Mouse (Mus musculus) heart, embryonic 12.5 days (tissue): Measurements from ENCODE around the gene Gxylt1. TPM values are rescaled to one million over a fixed set of nuclear protein-coding genes. Genes with fewer than 3 reads are reported as not detected.
"Not testable (repeated sequence)": the region's sequence is repeated elsewhere in the genome, so short reads cannot be mapped to it uniquely, and the experiment has no call there.

ENCODE experiments used
- ATAC-seq: fragments of 200-750 bp; cut with Nextera tagmentation; 2 replicates; pipeline ENCODE4 v1.8.0; 2017; ENCODE audit warnings: moderate TSS enrichment, moderate library complexity; ENCODE audit not compliant: insufficient number of reproducible peaks, low FRiP score
- H3K27ac ChIP-seq: fragments of 300-500 bp; sonication (generic); 2 replicates; pipeline ENCODE4 v1.5.1; 2016; ENCODE audit warnings: mild to moderate bottlenecking, moderate library complexity; ENCODE audit not compliant: poor library complexity, severe bottlenecking
- H3K27me3 ChIP-seq: fragments of 300-500 bp; sonication (generic); replicated peaks from 2 replicates; pipeline ENCODE4 v1.6.1; 2016; ENCODE audit warnings: mild to moderate bottlenecking, moderate library complexity
- H3K36me3 ChIP-seq: fragments of 300-500 bp; sonication (generic); 2 replicates; pipeline ENCODE4 v1.6.1; 2016; ENCODE audit warnings: mild to moderate bottlenecking, moderate library complexity
- H3K4me1 ChIP-seq: fragments of 300-500 bp; sonication (generic); replicated peaks from 2 replicates; pipeline ENCODE4 v1.6.1; 2016; ENCODE audit warnings: mild to moderate bottlenecking
- H3K4me2 ChIP-seq: fragments of 300-500 bp; sonication (generic); 2 replicates; pipeline ENCODE4 v1.6.1; 2016; ENCODE audit warnings: mild to moderate bottlenecking, moderate library complexity
- H3K4me3 ChIP-seq: fragments of 300-500 bp; sonication (generic); 2 replicates; pipeline ENCODE4 v1.5.1; 2016; ENCODE audit warnings: mild to moderate bottlenecking
- H3K9ac ChIP-seq: fragments of 300-500 bp; sonication (generic); 2 replicates; pipeline ENCODE4 v1.6.1; 2016; ENCODE audit warnings: mild to moderate bottlenecking, moderate library complexity
- H3K9me3 ChIP-seq: fragments of 300-500 bp; sonication (generic); replicated peaks from 2 replicates; pipeline ENCODE4 v1.6.1; 2016; ENCODE audit warnings: mild to moderate bottlenecking, moderate library complexity
- WGBS: fragments of 180-500 bp; shearing (Covaris S2); methylation state at CpG from one replicate; pipeline ENCODE4 v1.1.7; 2016; 5-methylcytosine and 5-hydroxymethylcytosine counted together
- polyA plus RNA-seq: library from polyadenylated mRNA; unstranded; fragments of >200 nt; fragmentation: Nextera tagmentation; extraction: Ambion mirVana; gene quantifications from 2 replicates; pipeline ENCODE4 v1.2.1, GENCODE M21; 2016

The Gxylt1 gene
- polyA plus RNA-seq, 1 experiment from 2014 or later: 17.2 TPM

DNA sequence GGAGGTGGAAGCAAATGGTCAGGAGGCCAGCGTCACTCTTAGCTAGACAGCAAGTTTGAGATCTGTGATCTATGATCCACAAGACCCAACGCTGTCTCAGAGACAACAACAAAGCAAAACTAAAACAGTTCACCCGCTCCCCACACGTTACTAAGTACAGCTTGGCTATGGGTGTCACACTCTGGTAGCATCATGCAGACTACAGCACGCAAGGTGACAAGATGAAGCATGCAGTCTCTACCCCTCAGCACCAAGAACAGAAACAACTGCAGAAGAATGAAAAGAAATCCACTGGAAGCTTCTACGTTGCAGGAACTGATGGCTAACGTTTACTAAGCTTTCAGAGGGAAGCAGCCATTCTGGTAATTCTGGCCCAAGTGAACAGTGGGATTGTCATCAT lies 11.4 kb downstream of the Gxylt1 start:
- ATAC-seq: no peak
- Histone ChIP-seq H3K9me3 (no peaks in the 10 kb centered on the region), H3K4me1 (peaks cover 21% of the 10 kb centered on the region), H3K27ac (no peak overlapping the region), H3K27me3 (no peaks in the 10 kb centered on the region), H3K9ac (no peak overlapping the region), H3K4me2 (no peak overlapping the region), H3K36me3 (peaks cover 13% of the 10 kb centered on the region), H3K4me3 (no peak overlapping the region)
- 80% methylated on average over 7 of the region's 7 CpGs for WGBS

GRCm38 (mm10) chr15:93262818-93263217 lies 12.2 kb downstream of the Gxylt1 start:
- no peaks in the 10 kb centered on the region for H3K9me3 ChIP-seq
- H3K27ac ChIP-seq: no peak overlapping the region
- no peaks in the 10 kb centered on the region for H3K27me3 ChIP-seq
- H3K4me1 ChIP-seq: peaks cover 21% of the 10 kb centered on the region
- H3K9ac ChIP-seq: no peak overlapping the region; the same call in 1 of the 2 replicates
- no peak for ATAC-seq
- no peak overlapping the region for H3K4me3 ChIP-seq
- WGBS: 62% methylated on average over 5 of the region's 5 CpGs
- no peak overlapping the region for H3K4me2 ChIP-seq
- H3K36me3 ChIP-seq: peaks cover 20% of the 10 kb centered on the region

GRCm38 (mm10) chr15:93262274-93262673 lies 12.7 kb downstream of the Gxylt1 start:
- no peak overlapping the region; the same call in 1 of the 2 replicates for H3K9ac ChIP-seq
- H3K9me3 ChIP-seq: no peaks in the 10 kb centered on the region
- ATAC-seq: no peak
- no peaks in the 10 kb centered on the region for H3K27me3 ChIP-seq
- H3K4me2 ChIP-seq: no peak overlapping the region
- 88% methylated on average over 5 of the region's 5 CpGs for WGBS
- H3K36me3 ChIP-seq: peaks cover 24% of the 10 kb centered on the region
- H3K4me3 ChIP-seq: no peak overlapping the region
- H3K27ac ChIP-seq: no peak overlapping the region
- H3K4me1 ChIP-seq: peaks cover 18% of the 10 kb centered on the region

DNA sequence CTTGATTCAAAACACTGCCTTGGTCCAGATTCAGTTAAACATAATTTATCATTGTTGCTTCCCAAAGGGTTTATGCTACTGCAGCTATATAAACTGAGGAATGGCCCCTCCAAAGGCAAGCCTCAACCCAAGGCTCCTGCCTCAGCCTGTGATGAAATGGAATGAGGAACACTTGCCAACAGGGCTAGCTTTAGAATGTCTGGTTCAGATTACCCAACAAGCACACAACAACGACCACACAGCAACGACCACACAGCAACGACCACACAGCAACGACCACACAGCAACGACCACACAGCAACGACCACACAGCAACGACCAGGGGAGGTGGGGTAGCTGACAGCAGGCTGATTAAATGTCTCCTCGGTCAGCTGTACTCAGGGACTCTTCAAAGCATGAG lies 15.0 kb downstream of the Gxylt1 start:
- Histone ChIP-seq H3K27me3 (no peaks in the 10 kb centered on the region), H3K4me2 (no peak overlapping the region), H3K4me3 (no peak overlapping the region), H3K4me1 (peaks cover 13% of the 10 kb centered on the region), H3K9ac (no peak overlapping the region), H3K36me3 (peaks cover 39% of the 10 kb centered on the region), H3K9me3 (no peaks in the 10 kb centered on the region), H3K27ac (no peak overlapping the region)
- WGBS: 87% methylated on average over 8 of the region's 8 CpGs
- no peak for ATAC-seq

- no peaks in the 10 kb centered on the region for H3K27me3 ChIP-seq
- H3K9ac ChIP-seq: no peak overlapping the region
- no peaks in the 10 kb centered on the region for H3K9me3 ChIP-seq
- peaks cover 11% of the 10 kb centered on the region for H3K4me1 ChIP-seq
- no peak overlapping the region for H3K4me3 ChIP-seq
- H3K36me3 ChIP-seq: peaks cover 45% of the 10 kb centered on the region
- WGBS: 57% methylated on average over 10 of the region's 10 CpGs
- H3K4me2 ChIP-seq: no peak overlapping the region
- H3K27ac ChIP-seq: no peak overlapping the region
- ATAC-seq: no peak
Measured at GRCm38 (mm10) chr15:93255295-93255694, 19.7 kb downstream of the Gxylt1 start.

- H3K4me2 ChIP-seq: no peak overlapping the region
- peaks cover 46% of the 10 kb centered on the region for H3K36me3 ChIP-seq
- no peak overlapping the region for H3K27ac ChIP-seq
- no peak overlapping the region for H3K4me3 ChIP-seq
- peaks cover 11% of the 10 kb centered on the region for H3K4me1 ChIP-seq
- no peaks in the 10 kb centered on the region for H3K9me3 ChIP-seq
- no peak for ATAC-seq
- WGBS: 58% methylated on average over 8 of the region's 8 CpGs
- H3K27me3 ChIP-seq: no peaks in the 10 kb centered on the region
- no peak overlapping the region for H3K9ac ChIP-seq
Measured at GRCm38 (mm10) chr15:93253172-93253571, 21.8 kb downstream of the Gxylt1 start.

GRCm38 (mm10) chr15:93252396-93252795 lies 22.6 kb downstream of the Gxylt1 start:
- Histone ChIP-seq H3K4me1 (peaks cover 11% of the 10 kb centered on the region), H3K4me2 (no peak overlapping the region), H3K27me3 (no peaks in the 10 kb centered on the region), H3K9me3 (no peaks in the 10 kb centered on the region), H3K27ac (no peak overlapping the region), H3K9ac (no peak overlapping the region), H3K4me3 (no peak overlapping the region), H3K36me3 (peaks cover 47% of the 10 kb centered on the region)
- no peak for ATAC-seq
- 66% methylated on average over 6 of the region's 6 CpGs for WGBS

- Histone ChIP-seq H3K4me3 (no peak overlapping the region), H3K4me1 (peaks cover 11% of the 10 kb centered on the region), H3K36me3 (peaks cover 46% of the 10 kb centered on the region), H3K27me3 (no peaks in the 10 kb centered on the region), H3K4me2 (no peak overlapping the region), H3K9me3 (no peaks in the 10 kb centered on the region), H3K27ac (no peak overlapping the region), H3K9ac (no peak overlapping the region)
- ATAC-seq: no peak; the same call in 1 of the 2 replicates
- 70% methylated on average over 13 of the region's 13 CpGs for WGBS
Measured at GRCm38 (mm10) chr15:93251553-93252250, 23.3 kb downstream of the Gxylt1 start.

GRCm38 (mm10) chr15:93243202-93243601 lies 31.8 kb downstream of the Gxylt1 start:
- H3K4me2 ChIP-seq: no peak overlapping the region
- 0 out of 2 replicates have a peak, but pooled peaks cover 5% of the 10 kb centered on the region for H3K4me1 ChIP-seq
- no peak overlapping the region for H3K27ac ChIP-seq
- no peak for ATAC-seq
- H3K27me3 ChIP-seq: no peaks in the 10 kb centered on the region
- no peak overlapping the region for H3K9ac ChIP-seq
- H3K4me3 ChIP-seq: no peak overlapping the region
- H3K9me3 ChIP-seq: no peaks in the 10 kb centered on the region; the same call in 1 of the 2 replicates
- 65% methylated on average over 10 of the region's 10 CpGs for WGBS
- peaks cover 68% of the 10 kb centered on the region for H3K36me3 ChIP-seq

- not testable (repeated sequence) for H3K4me1 ChIP-seq, H3K4me2 ChIP-seq, H3K9ac ChIP-seq, H3K4me3 ChIP-seq, H3K27ac ChIP-seq, ATAC-seq, H3K27me3 ChIP-seq
- Histone ChIP-seq H3K36me3 (peaks cover 32% of the 10 kb centered on the region), H3K9me3 (peaks cover 11% of the 10 kb centered on the region; the same call in 1 of the 2 replicates)
- WGBS: 84% methylated on average over 10 of the region's 10 CpGs
Measured at GRCm38 (mm10) chr15:93236456-93236855, 38.5 kb downstream of the Gxylt1 start.

DNA sequence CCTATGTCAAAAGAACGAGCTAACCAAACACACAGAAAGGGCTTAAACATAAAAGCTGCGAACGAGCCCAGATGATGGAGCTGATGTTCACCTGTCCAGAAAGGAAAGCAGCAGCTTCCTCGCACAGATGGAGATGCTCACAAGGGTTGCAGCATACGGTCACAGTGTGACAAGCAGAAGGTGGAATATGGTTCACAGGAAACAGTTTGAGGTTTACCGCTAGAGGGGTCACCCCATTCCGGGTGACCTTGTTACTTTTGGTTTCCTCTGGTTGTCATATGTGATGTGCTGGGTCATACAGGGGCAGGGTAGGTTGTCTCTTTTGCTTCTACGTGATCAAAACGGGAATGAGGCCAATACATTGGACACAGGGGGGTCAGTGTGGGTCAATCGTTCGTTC lies 46.0 kb downstream of the Gxylt1 start:
- Histone ChIP-seq H3K36me3 (no peaks in the 10 kb centered on the region), H3K4me1 (no peaks in the 10 kb centered on the region), H3K4me3 (no peak overlapping the region), H3K4me2 (no peak overlapping the region), H3K27ac (no peak overlapping the region), H3K27me3 (no peaks in the 10 kb centered on the region), H3K9me3 (peaks cover 9% of the 10 kb centered on the region; the same call in 1 of the 2 replicates), H3K9ac (no peak overlapping the region)
- WGBS: 80% methylated on average over 11 of the region's 11 CpGs
- ATAC-seq: no peak

DNA sequence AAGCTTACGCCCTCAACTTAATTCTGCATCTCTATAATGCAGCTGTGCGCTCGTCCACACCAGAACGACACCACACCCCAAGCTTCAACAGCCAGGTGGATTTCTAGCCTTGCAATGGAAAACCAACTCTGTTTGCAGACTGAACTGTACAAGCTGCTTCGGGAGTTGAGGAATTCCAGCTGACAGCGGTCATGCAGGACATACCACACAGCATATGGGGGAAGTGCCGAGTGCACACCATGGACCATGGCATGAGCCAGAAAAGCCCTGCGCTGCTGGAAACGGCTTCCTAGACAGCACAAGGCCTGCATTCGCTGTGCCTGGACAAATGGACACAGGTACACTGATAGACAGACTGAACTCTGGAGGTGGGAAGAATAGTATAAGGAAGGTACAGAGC lies 46.6 kb downstream of the Gxylt1 start:
- no peak overlapping the region for H3K4me3 ChIP-seq
- no peak overlapping the region for H3K9ac ChIP-seq
- H3K9me3 ChIP-seq: peaks cover 3% of the 10 kb centered on the region; the same call in 1 of the 2 replicates
- H3K4me1 ChIP-seq: no peaks in the 10 kb centered on the region
- ATAC-seq: no peak
- 74% methylated on average over 10 of the region's 10 CpGs for WGBS
- H3K4me2 ChIP-seq: no peak overlapping the region
- no peaks in the 10 kb centered on the region for H3K36me3 ChIP-seq
- H3K27ac ChIP-seq: no peak overlapping the region
- no peaks in the 10 kb centered on the region for H3K27me3 ChIP-seq
